Mouse (Mus musculus) forebrain, embryonic 14.5 days (tissue): ENCODE measurements around the gene Ankrd37. TPM values are rescaled to one million over a fixed set of nuclear protein-coding genes. Genes with fewer than 3 reads are reported as not detected.
A peak's percentile ranks its signal among the peaks of the same experiment; 100 is the strongest.

ENCODE experiments used
- ATAC-seq: fragments of 200-750 bp; cut with Nextera tagmentation; 2 replicates; pipeline ENCODE4 v1.8.0; 2017; ENCODE audit warnings: mild to moderate bottlenecking, moderate library complexity
- DNase-seq: peaks from one replicate; pipeline ENCODE4 v3.0.0-alpha.2; 2015; ENCODE audit warnings: low spot score
- H3K27ac ChIP-seq: fragments of 300-500 bp; sonication (generic); 2 replicates; pipeline ENCODE4 v1.5.1; 2014; ENCODE audit warnings: low read depth, mild to moderate bottlenecking, control low read depth, low read length, moderate library complexity
- H3K27me3 ChIP-seq: fragments of 300-500 bp; sonication (generic); replicated peaks from 2 replicates; pipeline ENCODE4 v1.6.1; 2014; ENCODE audit warnings: low read length, control low read depth, mixed read lengths; ENCODE audit not compliant: control insufficient read depth, insufficient read depth
- H3K36me3 ChIP-seq: fragments of 300-500 bp; sonication (generic); 2 replicates; pipeline ENCODE4 v1.6.1; 2014; ENCODE audit warnings: low read length, control low read depth; ENCODE audit not compliant: control insufficient read depth, insufficient read depth
- H3K4me1 ChIP-seq: fragments of 300-500 bp; sonication (generic); 2 replicates; pipeline ENCODE4 v1.6.1; 2014; ENCODE audit warnings: antibody characterized with exemption, low read length, control low read depth; ENCODE audit not compliant: control insufficient read depth, insufficient read depth
- H3K4me2 ChIP-seq: fragments of 300-500 bp; sonication (generic); 2 replicates; pipeline ENCODE4 v1.6.1; 2014; ENCODE audit warnings: mild to moderate bottlenecking, control low read depth, low read length
- H3K4me3 ChIP-seq: fragments of 300-500 bp; sonication (generic); 2 replicates; pipeline ENCODE4 v1.5.1; 2014; ENCODE audit warnings: low read depth, low read length, control low read depth
- H3K9ac ChIP-seq: fragments of 300-500 bp; sonication (generic); 2 replicates; pipeline ENCODE4 v1.6.1; 2014; ENCODE audit warnings: mild to moderate bottlenecking, low read length, control low read depth, moderate library complexity
- H3K9me3 ChIP-seq: fragments of 300-500 bp; sonication (generic); replicated peaks from 2 replicates; pipeline ENCODE4 v1.6.1; 2016; ENCODE audit warnings: low read length, control low read depth, mixed read lengths; ENCODE audit not compliant: control insufficient read depth
- WGBS: fragments of 180-500 bp; shearing (Covaris S2); extraction: QIAGEN DNeasy Blood & Tissue Kit; methylation state at CpG from one replicate; pipeline ENCODE4 v1.1.7; 2014; 5-methylcytosine and 5-hydroxymethylcytosine counted together
- polyA plus RNA-seq: library from polyadenylated mRNA; unstranded; fragments of >200 nt; fragmentation: Nextera tagmentation; extraction: Ambion mirVana; gene quantifications from 2 replicates; pipeline ENCODE4 v1.2.1, GENCODE M21; 2014

Gene Ankrd37
- polyA plus RNA-seq, 1 experiment from 2014 or later, result 18.5 TPM

- Histone ChIP-seq H3K27me3 (no peaks in the 10 kb centered on the region), H3K4me1 (no peaks in the 10 kb centered on the region), H3K36me3 (peaks cover 33% of the 10 kb centered on the region), H3K27ac (no peak overlapping the region), H3K4me2 (no peak overlapping the region), H3K4me3 (no peak overlapping the region), H3K9me3 (no peaks in the 10 kb centered on the region), H3K9ac (no peak overlapping the region)
- DNase-seq (no peak), ATAC-seq (no peak)
- WGBS, result 85% methylated on average over 3 of the region's 3 CpGs
Observed at GRCm38 (mm10) chr8:45986665-45987064, 18.8 kb downstream of the Ankrd37 start.

- peaks cover 1% of the 10 kb centered on the region; the same call in 1 of the 2 replicates for H3K9me3 ChIP-seq
- H3K4me2 ChIP-seq, result peak overlapping the region; percentile 79
- peak overlapping the region; percentile 68 for H3K9ac ChIP-seq
- no peak; the same call in 1 of the 2 replicates for ATAC-seq
- peaks cover 8% of the 10 kb centered on the region; the same call in 1 of the 2 replicates for H3K4me1 ChIP-seq
- no peak for DNase-seq
- no peak overlapping the region for H3K27ac ChIP-seq
- peak overlapping the region; percentile 58 for H3K4me3 ChIP-seq
- peaks cover 8% of the 10 kb centered on the region for H3K36me3 ChIP-seq
- H3K27me3 ChIP-seq, result no peaks in the 10 kb centered on the region
- WGBS, result 82% methylated on average over 11 of the region's 11 CpGs
Observed at GRCm38 (mm10) chr8:45975837-45976468, 29.6 kb downstream of the Ankrd37 start.

- Histone ChIP-seq H3K36me3 (peaks cover 3% of the 10 kb centered on the region), H3K27me3 (no peaks in the 10 kb centered on the region), H3K4me1 (peaks cover 8% of the 10 kb centered on the region; the same call in 1 of the 2 replicates), H3K27ac (peak within 1 kb of the TSS; percentile 81), H3K9ac (peak within 1 kb of the TSS; percentile 68), H3K9me3 (peaks cover 3% of the 10 kb centered on the region; the same call in 1 of the 2 replicates), H3K4me2 (peak within 1 kb of the TSS; percentile 79), H3K4me3 (peak within 1 kb of the TSS; percentile 58)
- peak; percentile 99 for ATAC-seq
- WGBS, result under 1% methylated on average over 57 of the region's 57 CpGs
- DNase-seq, result peak; percentile 100
Observed at GRCm38 (mm10) chr8:45975126-45975836, 30.2 kb downstream of the Ankrd37 start, which contains the start of the genes 1700029J07Rik and Ufsp2. Gene 1700029J07Rik (minus strand): TSS chr8:45975252. Gene Ufsp2 (plus strand): TSS chr8:45975528.

- DNase-seq (peak; percentile 13), ATAC-seq (no peak)
- H3K4me2 ChIP-seq, result no peak overlapping the region; the same call in 1 of the 2 replicates
- no peak overlapping the region for H3K4me3 ChIP-seq
- H3K27ac ChIP-seq, result no peak overlapping the region
- H3K27me3 ChIP-seq, result no peaks in the 10 kb centered on the region
- WGBS, result 61% methylated on average over 8 of the region's 8 CpGs
- peaks cover 3% of the 10 kb centered on the region; the same call in 1 of the 2 replicates for H3K9me3 ChIP-seq
- no peak overlapping the region for H3K9ac ChIP-seq
- peaks cover 8% of the 10 kb centered on the region; the same call in 1 of the 2 replicates for H3K4me1 ChIP-seq
- H3K36me3 ChIP-seq, result no peaks in the 10 kb centered on the region
Observed at GRCm38 (mm10) chr8:45973988-45974505, 31.5 kb downstream of the Ankrd37 start.

GRCm38 (mm10) chr8:45970894-45971293 is 34.6 kb downstream of the Ankrd37 start:
- Histone ChIP-seq H3K27me3 (no peaks in the 10 kb centered on the region), H3K4me2 (no peak overlapping the region), H3K9ac (no peak overlapping the region), H3K9me3 (peaks cover 3% of the 10 kb centered on the region; the same call in 1 of the 2 replicates), H3K4me3 (no peak overlapping the region), H3K36me3 (no peaks in the 10 kb centered on the region), H3K4me1 (peaks cover 3% of the 10 kb centered on the region; the same call in 1 of the 2 replicates), H3K27ac (no peak overlapping the region)
- ATAC-seq, result no peak
- no peak for DNase-seq
- WGBS, result 94% methylated on average over 12 of the region's 12 CpGs

GRCm38 (mm10) chr8:45950622-45951021 is 54.9 kb downstream of the Ankrd37 start:
- Histone ChIP-seq H3K4me1 (no peaks in the 10 kb centered on the region), H3K4me2 (no peak overlapping the region), H3K9me3 (no peaks in the 10 kb centered on the region), H3K9ac (no peak overlapping the region), H3K27ac (no peak overlapping the region), H3K36me3 (no peaks in the 10 kb centered on the region), H3K27me3 (no peaks in the 10 kb centered on the region), H3K4me3 (no peak overlapping the region)
- DNase-seq (no peak), ATAC-seq (no peak)
- 18% methylated on average over 2 of the region's 2 CpGs for WGBS

Other genes starting within 250 kb of the Ankrd37 start
- 8.2 and 9.0 TPM in 2 replicates for gene Pdlim3, start 120.2 kb downstream of the Ankrd37 start, polyA plus RNA-seq
- 0.17 and 0.27 TPM in 2 replicates for gene Ccdc110, start 71.1 kb downstream of the Ankrd37 start, polyA plus RNA-seq
- gene 1700029J07Rik, start 30.5 kb downstream of the Ankrd37 start, polyA plus RNA-seq, result 1.9 and 3.5 TPM in 2 replicates
- gene Ufsp2, start 30.2 kb downstream of the Ankrd37 start, polyA plus RNA-seq, result 47.4 and 51.1 TPM in 2 replicates
- 0.19 and 0.38 TPM in 2 replicates for gene Lrp2bp, start 6.4 kb downstream of the Ankrd37 start, polyA plus RNA-seq
- gene Cfap97, start 146.1 kb upstream of the Ankrd37 start, polyA plus RNA-seq, result 20.8 and 23.0 TPM in 2 replicates
- 7.4 and 8.0 TPM in 2 replicates for gene Snx25, start 146.5 kb upstream of the Ankrd37 start, polyA plus RNA-seq
- gene Slc25a4, start 205.6 kb upstream of the Ankrd37 start, polyA plus RNA-seq, result 688 and 693 TPM in 2 replicates